In genomic region chr11:98749716-98750115, GRCm38 (mm10) we compare ENCODE assay signal across 8 mouse cellular contexts. TPM values are rescaled to one million over a fixed set of nuclear protein-coding genes. Genes with fewer than 3 reads are reported as not detected.
DNase-seq lines count a peak whose midpoint lies in the region; ATAC-seq and TF ChIP-seq lines count a peak whose summit lies in the region.

No protein-coding gene starts in this region.

- no peaks in the 10 kb centered on the region for H3K9me3 ChIP-seq in forebrain, embryonic 16.5 days (ENCODE audit: control insufficient read depth, low read length)
- H3K9me3 ChIP-seq in limb, embryonic 15.5 days, result no peaks in the 10 kb centered on the region

- TF ChIP-seq CTCF in layer of hippocampus, adult 2 months (conservative IDR thresholded peaks at IDR 0.05), result no peak

- no peaks in the 10 kb centered on the region for H3K27me3 ChIP-seq in forebrain, embryonic 16.5 days (replicated peaks; ENCODE audit: control insufficient read depth, insufficient read depth, low read length)
- H3K27me3 ChIP-seq in limb, embryonic 15.5 days, result no peaks in the 10 kb centered on the region

- no peak for DNase-seq in layer of hippocampus, adult 2 months (ENCODE audit: low spot score in 2 of 2)
- no peak for DNase-seq in layer of hippocampus, adult 9-10 months (ENCODE audit: low spot score)
- DNase-seq in cerebellum, adult 9-10 months, result peak; percentile 75
- DNase-seq in urinary bladder, adult 18-20 months (ENCODE audit: low spot score in 2 of 2), result no peak
- DNase-seq in lung, postnatal 25 days (ENCODE audit: low spot score), result no peak

- H3K4me3 ChIP-seq in layer of hippocampus, adult 2 months, result peak overlapping the region; percentile 45
- peak overlapping the region; percentile 36 for H3K4me3 ChIP-seq in forebrain, embryonic 16.5 days (replicated peaks; ENCODE audit: low read length)
- H3K4me3 ChIP-seq in limb, embryonic 15.5 days, result no peak overlapping the region

- H3K4me2 ChIP-seq in forebrain, embryonic 16.5 days (ENCODE audit: low read length), result peak overlapping the region; percentile 64
- no peak overlapping the region for H3K4me2 ChIP-seq in limb, embryonic 15.5 days

- peak overlapping the region; percentile 97 for H3K27ac ChIP-seq in layer of hippocampus, adult 2 months
- H3K27ac ChIP-seq in forebrain, embryonic 16.5 days (ENCODE audit: low read length), result peak overlapping the region; percentile 100
- H3K27ac ChIP-seq in limb, embryonic 15.5 days, result peak overlapping the region; percentile 86

- 0% methylated on average over 5 of the region's 5 CpGs for WGBS in forebrain, embryonic 16.5 days
- WGBS in limb, embryonic 15.5 days, result 30% methylated on average over 5 of the region's 5 CpGs

- peak; percentile 35 for ATAC-seq in forebrain, embryonic 16.5 days
- ATAC-seq in limb, embryonic 15.5 days (ENCODE audit: insufficient number of reproducible peaks, low FRiP score, low TSS enrichment, low read depth), result no peak
- no peak for ATAC-seq in frontal cortex, adult (ENCODE audit: low TSS enrichment)

- peaks cover 11% of the 10 kb centered on the region for H3K36me3 ChIP-seq in forebrain, embryonic 16.5 days (ENCODE audit: control insufficient read depth, insufficient read depth)
- peaks cover 8% of the 10 kb centered on the region; the same call in 1 of the 2 replicates for H3K36me3 ChIP-seq in limb, embryonic 15.5 days

- peak overlapping the region; percentile 68 for H3K9ac ChIP-seq in forebrain, embryonic 16.5 days (replicated peaks; ENCODE audit: low read depth, low read length)
- H3K9ac ChIP-seq in limb, embryonic 15.5 days, result no peak overlapping the region

- H3K4me1 ChIP-seq in forebrain, embryonic 16.5 days (replicated peaks; ENCODE audit: control insufficient read depth, insufficient read depth, low read length), result peaks cover 88% of the 10 kb centered on the region
- H3K4me1 ChIP-seq in limb, embryonic 15.5 days, result peaks cover 98% of the 10 kb centered on the region

RNA-seq across cellular contexts. Expression of gene Thra, which starts 9.3 kb away (rescaled TPM):
- total RNA-seq in layer of hippocampus, adult 2 months (2021), result 1,000 to 10,000 TPM in 1 of 2 experiments, 100 to 1,000 TPM in 1; 996 to 1,082 TPM
- polyA plus RNA-seq in forebrain, embryonic 16.5 days (2015; fragmentation: Nextera tagmentation; extraction: Ambion mirVana), result 177 and 182 TPM in 2 replicates
- polyA plus RNA-seq in limb, embryonic 15.5 days (2015; fragmentation: Nextera tagmentation; extraction: Ambion mirVana), result 38.4 and 39.6 TPM in 2 replicates

RNA-seq across cellular contexts. Expression of gene Med24, which starts 20.5 kb away (rescaled TPM):
- 100 to 1,000 TPM; 146 to 148 TPM for total RNA-seq in layer of hippocampus, adult 2 months (2021)
- polyA plus RNA-seq in forebrain, embryonic 16.5 days (2015; fragmentation: Nextera tagmentation; extraction: Ambion mirVana), result 88.8 and 93.7 TPM in 2 replicates
- polyA plus RNA-seq in limb, embryonic 15.5 days (2015; fragmentation: Nextera tagmentation; extraction: Ambion mirVana), result 47.6 and 48.3 TPM in 2 replicates

RNA-seq across cellular contexts. Expression of gene Nr1d1, which starts 25.4 kb away (rescaled TPM):
- 10 to 100 TPM; 93.2 to 94.0 TPM for total RNA-seq in layer of hippocampus, adult 2 months (2021)
- 3.8 and 4.0 TPM in 2 replicates for polyA plus RNA-seq in forebrain, embryonic 16.5 days (2015; fragmentation: Nextera tagmentation; extraction: Ambion mirVana)
- 1.2 TPM in 2 replicates for polyA plus RNA-seq in limb, embryonic 15.5 days (2015; fragmentation: Nextera tagmentation; extraction: Ambion mirVana)

RNA-seq across cellular contexts. Expression of gene Msl1, which starts 45.6 kb away (rescaled TPM):
- total RNA-seq in layer of hippocampus, adult 2 months (2021), result 100 to 1,000 TPM; 168 to 178 TPM
- 27.7 and 32.0 TPM in 2 replicates for polyA plus RNA-seq in forebrain, embryonic 16.5 days (2015; fragmentation: Nextera tagmentation; extraction: Ambion mirVana)
- 22.9 and 25.8 TPM in 2 replicates for polyA plus RNA-seq in limb, embryonic 15.5 days (2015; fragmentation: Nextera tagmentation; extraction: Ambion mirVana)

RNA-seq across cellular contexts. Expression of gene Csf3, which starts 48.7 kb away (rescaled TPM):
- total RNA-seq in layer of hippocampus, adult 2 months (2021), result not detected
- polyA plus RNA-seq in forebrain, embryonic 16.5 days (2015; fragmentation: Nextera tagmentation; extraction: Ambion mirVana), result not detected in 2 replicates
- polyA plus RNA-seq in limb, embryonic 15.5 days (2015; fragmentation: Nextera tagmentation; extraction: Ambion mirVana), result 0.10 TPM in 1 of 2 replicates, not detected in the other
